Mouse (Mus musculus): ENCODE data around the gene Eps15.

Eps15 gene

GRCm38 (mm10) chr4:109432668-109433375 is 152.8 kb downstream of the Eps15 start:
- DNase-seq (ENCODE audit: low spot score in 2 of 2), result no peak

DNA sequence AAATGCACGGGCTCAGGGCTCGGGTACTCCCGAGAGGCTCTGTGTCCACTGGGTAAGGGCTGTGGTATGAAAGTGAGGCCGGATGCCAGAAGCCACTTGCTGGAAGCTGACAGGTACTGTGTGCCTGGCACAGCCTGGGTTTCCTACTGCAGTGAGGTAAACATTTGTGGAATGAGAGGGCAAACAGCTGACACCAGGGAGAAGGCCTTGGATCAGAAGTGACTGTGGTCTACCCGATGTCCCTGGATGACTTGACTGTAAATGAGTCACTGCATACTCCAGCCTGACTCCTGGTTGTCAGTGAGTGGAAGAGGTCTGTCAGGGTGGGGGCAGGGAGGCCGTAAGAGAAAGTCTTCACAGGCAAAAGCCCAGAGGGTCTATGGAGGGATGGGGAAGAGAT is 153.6 kb downstream of the Eps15 start:
- no peak for DNase-seq (ENCODE audit: low spot score in 2 of 2)

DNA sequence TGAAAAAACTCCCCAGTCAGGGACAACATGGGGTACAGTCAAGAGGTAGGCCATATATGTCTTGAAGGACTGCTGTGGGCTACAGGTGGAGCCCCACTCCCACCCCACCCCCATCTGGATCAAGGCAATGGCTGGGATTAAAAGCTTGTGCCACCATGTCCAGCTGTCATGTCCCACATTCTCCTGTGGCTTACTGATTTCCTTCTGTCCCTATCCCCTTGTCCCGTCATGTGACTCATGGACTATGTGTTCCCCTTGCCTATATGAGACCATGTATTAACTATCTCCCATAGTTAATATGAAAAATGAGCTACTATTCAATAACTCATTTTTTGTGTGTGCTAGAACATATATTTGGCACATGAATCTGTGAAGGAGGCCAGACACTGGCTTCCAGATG is 154.2 kb downstream of the Eps15 start:
- DNase-seq (ENCODE audit: low spot score in 2 of 2), result no peak
